Mouse (Mus musculus) kidney, postnatal 14 days (tissue): ENCODE measurements at regions not wholly inside any gene's neighbourhood (a gene's known extent, or its start where the extent isn't known, plus 50 kb on each side); places are given as distances from the start of the nearest gene placed in this dataset.

Experiments
- DNase-seq: peaks from one replicate; pipeline ENCODE4 v3.0.0; 2022; ENCODE audit warnings: mixed read lengths

GRCm38 (mm10) chr7:83195896-83196537 lies 328.9 kb downstream of the Mex3b start:
- no peak for DNase-seq

GRCm38 (mm10) chr7:83197490-83197889 lies 330.4 kb downstream of the Mex3b start:
- no peak for DNase-seq

- no peak for DNase-seq
Measured at GRCm38 (mm10) chr7:83201126-83201686, 334.1 kb downstream of the Mex3b start.

- DNase-seq = peak; percentile 80
Measured at GRCm38 (mm10) chr7:83201768-83202493, 334.8 kb downstream of the Mex3b start.

- no peak for DNase-seq
Measured at GRCm38 (mm10) chr7:83203311-83204012, 336.3 kb downstream of the Mex3b start.

GRCm38 (mm10) chr7:83204013-83204365 lies 336.9 kb downstream of the Mex3b start:
- no peak for DNase-seq

GRCm38 (mm10) chr7:83204701-83205100 lies 337.6 kb downstream of the Mex3b start:
- DNase-seq = no peak

- DNase-seq = no peak
Measured at GRCm38 (mm10) chr7:83206999-83207398, 339.9 kb downstream of the Mex3b start.

GRCm38 (mm10) chr7:83211611-83212010 lies 344.5 kb downstream of the Mex3b start:
- no peak for DNase-seq

- no peak for DNase-seq
Measured at GRCm38 (mm10) chr7:83222029-83222722, 355.0 kb downstream of the Mex3b start.

- no peak for DNase-seq
Measured at GRCm38 (mm10) chr7:83227262-83228108, 357.2 kb upstream of the Tmc3 start.

GRCm38 (mm10) chr7:83230496-83231325 lies 354.0 kb upstream of the Tmc3 start:
- peak; percentile 61 for DNase-seq

- no peak for DNase-seq
Measured at GRCm38 (mm10) chr7:83235659-83236058, 349.1 kb upstream of the Tmc3 start.

- no peak for DNase-seq
Measured at GRCm38 (mm10) chr7:83237336-83237735, 347.4 kb upstream of the Tmc3 start.

- DNase-seq = no peak
Measured at GRCm38 (mm10) chr7:83238091-83238490, 346.6 kb upstream of the Tmc3 start.

- DNase-seq = peak; percentile 44
Measured at GRCm38 (mm10) chr7:83242233-83242632, 342.5 kb upstream of the Tmc3 start.

- DNase-seq = no peak
Measured at GRCm38 (mm10) chr7:83245867-83246266, 338.9 kb upstream of the Tmc3 start.

- DNase-seq = no peak
Measured at GRCm38 (mm10) chr7:83251995-83252563, 332.6 kb upstream of the Tmc3 start.

- no peak for DNase-seq
Measured at GRCm38 (mm10) chr7:83253001-83253400, 331.7 kb upstream of the Tmc3 start.

- DNase-seq = no peak
Measured at GRCm38 (mm10) chr7:83253432-83253831, 331.3 kb upstream of the Tmc3 start.

- DNase-seq = no peak
Measured at GRCm38 (mm10) chr7:83254411-83254810, 330.3 kb upstream of the Tmc3 start.
